Mouse (Mus musculus) brain, embryonic 14.5 days (tissue): Measurements from ENCODE around the gene Tfam. TPM values are rescaled to one million over a fixed set of nuclear protein-coding genes. Genes with fewer than 3 reads are reported as not detected.

Experiments
- DNase-seq: peaks from one replicate; pipeline ENCODE4 v3.0.0-alpha.2; 2011; ENCODE audit warnings: low read depth
- CTCF ChIP-seq: fragments of 200-500 bp; IDR thresholded peaks from 2 replicates; pipeline ENCODE4 v1.5.1; 2012; ENCODE audit warnings: inconsistent platforms, mild to moderate bottlenecking, moderate library complexity, borderline replicate concordance; ENCODE audit not compliant: insufficient read depth, insufficient read length; ENCODE audit errors: extremely low read depth
- POLR2A ChIP-seq: fragments of 200-500 bp; IDR thresholded peaks from 2 replicates; pipeline ENCODE4 v1.6.1; 2012; ENCODE audit warnings: mild to moderate bottlenecking, inconsistent platforms, borderline replicate concordance; ENCODE audit not compliant: poor library complexity, insufficient read depth, insufficient read length, severe bottlenecking; ENCODE audit errors: extremely low read depth
- polyA plus RNA-seq: library from polyadenylated mRNA; depleted of rRNA; stranded (reverse); fragments of >200 nt; gene quantifications from 2 replicates; pipeline ENCODE4 v1.2.3, GENCODE M21; 2012; rRNA removed

Tfam gene
- 19.2 and 20.4 TPM in 2 replicates for polyA plus RNA-seq

DNA sequence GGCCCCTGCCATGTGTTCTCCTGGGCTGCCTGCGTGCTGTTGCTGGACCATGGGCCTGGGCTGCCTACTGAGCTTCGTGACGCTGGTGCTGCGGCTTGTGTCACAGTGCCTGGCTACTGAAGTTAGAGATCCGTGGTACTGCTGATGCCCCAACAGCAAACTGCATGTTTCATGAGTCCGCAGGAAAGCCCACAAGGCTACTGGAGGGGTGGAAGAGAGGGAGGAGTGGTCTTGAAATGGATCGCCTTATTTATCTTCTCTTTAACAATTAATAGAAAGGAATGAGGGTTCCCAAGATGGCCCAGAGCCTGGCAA is at the start of gene Tfam:
TSS of gene Tfam (minus strand) at position 41 of the 315 bp plus-strand sequence.
- TF ChIP-seq POLR2A (no peak), CTCF (no peak)
- DNase-seq: no peak

DNA sequence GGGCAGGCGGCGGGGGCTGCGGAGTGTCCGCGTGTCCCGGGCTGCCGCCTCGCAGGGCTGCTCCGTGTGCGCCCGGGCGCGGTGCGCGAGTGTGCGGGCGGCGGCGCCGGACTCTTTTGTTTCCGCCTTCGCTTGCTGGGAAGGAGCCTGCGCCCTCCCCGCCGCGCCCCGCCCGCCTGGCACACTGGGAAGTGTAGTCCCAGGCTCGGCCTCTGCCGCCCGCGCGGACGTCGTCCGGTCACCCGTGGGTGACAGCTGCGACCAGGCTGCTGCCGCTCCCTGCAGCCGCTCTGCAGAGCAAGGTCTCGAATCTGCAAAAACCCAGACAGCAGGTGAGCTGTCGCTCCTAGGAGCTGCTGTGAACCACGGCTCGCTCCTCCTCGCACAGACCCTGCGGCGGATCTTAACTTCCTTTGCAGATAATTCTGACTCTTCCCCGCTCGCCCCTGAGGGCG is 47.1 kb upstream of the Tfam start, which contains the start of gene Ube2d1:
TSS of gene Ube2d1 (minus strand) at position 137 of the 455 bp plus-strand sequence.
- TF ChIP-seq CTCF (no peak), POLR2A (peak; percentile 99)
- peak; percentile 95 for DNase-seq

DNA sequence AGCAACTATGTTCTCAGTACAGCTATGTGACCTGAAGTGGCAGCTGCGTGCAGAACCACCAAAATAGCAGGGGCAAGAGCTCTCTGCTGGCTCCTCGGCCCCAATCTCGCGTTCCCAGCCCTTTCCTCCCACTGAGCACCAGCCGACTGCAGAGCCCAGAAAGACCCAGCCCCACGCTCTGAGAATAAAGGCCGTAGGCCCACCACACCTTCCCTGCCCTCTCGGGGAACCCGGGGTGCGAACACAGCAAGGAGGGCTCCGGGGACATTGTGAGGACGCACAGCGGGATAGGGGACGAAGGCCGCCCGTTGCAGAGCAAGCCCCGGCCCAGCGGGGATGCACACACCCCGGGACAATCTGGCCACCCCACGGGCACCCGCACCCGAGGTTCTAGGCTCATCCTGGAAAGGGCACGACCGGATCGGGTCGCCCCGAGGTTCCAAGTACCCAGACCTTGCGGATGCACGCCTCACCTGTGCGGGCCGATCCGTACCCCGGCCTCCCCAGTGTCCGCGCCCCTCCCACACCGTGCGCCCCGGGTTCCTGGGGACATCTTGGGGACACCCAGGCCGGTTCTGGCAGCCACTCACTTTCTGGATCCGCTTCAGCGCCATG is 46.5 kb upstream of the Tfam start:
- peak; percentile 74 for DNase-seq
- no peak for TF ChIP-seq POLR2A
- TF ChIP-seq CTCF: no peak

DNA sequence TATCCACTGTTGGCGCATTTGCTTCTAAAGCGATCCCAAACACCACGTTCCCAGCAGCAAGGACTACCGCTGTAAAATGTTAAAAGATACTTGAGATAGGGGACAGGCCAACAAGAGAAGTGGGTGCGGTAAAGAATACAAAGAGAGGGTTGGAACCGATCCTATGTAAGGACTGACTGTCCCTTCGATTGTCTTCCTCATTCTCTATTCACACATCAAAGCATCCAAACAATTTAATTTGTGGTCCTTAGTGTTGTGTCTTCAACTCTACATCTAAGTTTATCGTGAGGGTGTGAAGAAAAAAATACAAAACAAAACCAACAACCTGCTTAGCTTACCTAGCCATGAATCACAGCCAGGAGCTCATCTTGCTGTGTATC is 46.0 kb upstream of the Tfam start:
- no peak for DNase-seq

DNA sequence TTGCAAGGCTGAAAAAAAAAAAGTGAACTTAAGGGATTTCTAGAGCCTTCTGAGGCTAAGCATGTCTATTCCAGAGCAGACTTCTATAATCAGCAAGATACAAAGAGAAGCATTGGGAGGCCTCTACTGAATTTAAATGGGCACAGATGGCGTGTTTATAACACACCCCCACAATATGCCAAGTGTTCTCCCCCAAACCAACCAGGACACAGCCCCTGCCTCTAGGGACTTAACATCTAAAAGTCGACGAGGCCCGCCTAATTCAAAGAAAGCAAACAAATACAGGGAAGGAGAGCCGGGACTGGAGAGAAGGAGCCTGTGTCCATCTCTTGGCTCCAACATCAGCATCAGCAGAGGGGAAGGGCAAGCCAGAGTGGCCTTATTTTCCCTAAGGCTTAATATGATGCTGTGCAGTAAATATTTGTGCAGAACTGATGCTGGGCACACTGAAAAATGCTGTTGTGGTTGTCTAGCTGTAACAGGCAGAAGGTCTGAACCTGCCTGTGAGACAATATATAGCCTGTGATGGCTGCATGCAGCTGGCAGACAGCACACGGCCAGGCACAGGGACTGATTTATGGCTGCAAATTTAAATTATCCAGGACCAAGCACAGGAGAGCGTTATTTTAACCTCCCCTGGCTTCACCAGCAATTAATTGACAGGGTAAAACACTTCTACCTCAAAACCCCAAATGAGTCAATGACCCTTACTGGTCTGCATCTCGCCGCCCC is 35.1 kb upstream of the Tfam start:
- TF ChIP-seq POLR2A: no peak
- peak; percentile 81 for DNase-seq

More for the DNA sequence above, 46.0 kb upstream of the Tfam start:
- TF ChIP-seq POLR2A: no peak
- no peak for TF ChIP-seq CTCF

DNA sequence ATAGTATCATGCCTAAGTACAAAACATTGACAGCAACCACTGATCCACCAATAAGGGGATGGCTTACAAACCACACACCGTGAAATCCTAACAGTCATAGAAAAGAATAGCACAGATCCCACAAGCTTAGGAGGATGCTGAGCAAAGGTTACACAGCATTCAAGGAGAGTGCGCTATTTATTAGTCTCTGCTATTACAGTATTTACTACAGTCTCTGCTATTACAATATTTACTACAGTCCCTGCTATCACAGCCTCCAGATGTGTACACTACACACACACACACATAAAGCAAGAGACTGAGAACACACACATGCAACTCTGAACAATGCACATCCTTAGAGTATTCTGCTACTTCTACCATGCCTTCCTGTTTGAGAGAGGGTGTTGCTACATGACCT is 29.9 kb upstream of the Tfam start:
- TF ChIP-seq CTCF (no peak), POLR2A (no peak)
- no peak for DNase-seq

DNA sequence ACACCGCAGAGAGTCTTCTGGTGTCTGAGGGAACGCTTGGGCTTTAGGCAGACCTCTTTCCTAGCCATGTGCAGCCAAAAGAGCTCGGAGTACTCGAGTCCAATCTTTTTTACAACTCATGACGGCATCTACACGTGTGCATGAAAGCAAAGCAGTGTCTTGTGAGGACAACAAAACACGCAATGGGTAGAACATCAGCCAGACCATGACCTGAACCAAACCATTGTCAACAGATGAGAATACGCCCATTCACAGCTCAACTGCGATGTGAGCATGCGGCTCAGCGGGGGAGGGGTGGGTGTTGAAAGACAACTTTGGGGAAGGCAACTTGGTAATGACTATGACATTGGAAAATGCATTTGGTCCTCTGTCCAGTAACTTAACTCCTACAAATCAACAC is 29.4 kb upstream of the Tfam start:
- no peak for DNase-seq
- TF ChIP-seq CTCF (no peak), POLR2A (no peak)

DNA sequence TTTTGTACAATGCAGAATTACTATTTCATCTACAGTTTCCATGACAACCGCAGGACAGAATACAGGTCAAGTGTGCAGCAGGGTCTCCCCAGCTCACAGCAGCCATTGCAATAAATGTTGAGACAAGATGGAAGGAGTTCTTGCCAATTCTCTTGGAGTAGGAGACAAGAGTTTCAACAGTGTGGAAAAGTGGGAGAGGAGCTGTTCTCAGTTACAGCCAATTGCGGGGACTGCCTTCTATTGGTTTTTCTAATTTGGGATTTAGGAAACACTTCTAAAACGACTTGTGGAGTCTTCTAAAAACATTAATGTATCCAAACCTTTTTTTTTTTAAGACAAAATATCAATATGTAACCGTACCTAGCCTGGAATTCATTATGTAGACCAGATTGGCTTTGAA is 27.0 kb upstream of the Tfam start:
- DNase-seq: no peak
- TF ChIP-seq CTCF: no peak
- no peak for TF ChIP-seq POLR2A

- TF ChIP-seq POLR2A (no peak), CTCF (no peak)
- DNase-seq: no peak
Observed at GRCm38 (mm10) chr10:71261637-71262036, 23.6 kb upstream of the Tfam start.

GRCm38 (mm10) chr10:71258943-71259342 is 20.9 kb upstream of the Tfam start:
- no peak for DNase-seq
- no peak for TF ChIP-seq CTCF
- TF ChIP-seq POLR2A: no peak

DNA sequence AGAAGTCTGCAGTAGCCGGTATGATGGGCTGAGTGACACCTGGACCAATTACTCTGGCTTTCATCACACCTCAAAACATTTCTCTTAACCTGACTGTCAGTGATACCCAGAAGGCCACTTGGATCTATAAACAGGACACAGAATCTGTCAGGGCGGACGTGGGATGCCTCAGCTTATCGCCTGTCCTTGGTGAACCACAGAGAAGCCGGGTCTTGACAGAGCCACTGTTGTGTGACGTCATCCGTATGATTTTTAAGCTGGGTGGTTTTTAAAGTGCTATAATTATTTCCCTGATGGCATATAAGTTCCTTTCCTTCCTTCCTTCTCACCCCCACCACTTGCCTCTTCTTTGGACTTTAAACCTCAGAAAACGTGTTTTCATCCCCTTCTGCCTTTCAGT is 20.4 kb upstream of the Tfam start:
- DNase-seq: no peak
- TF ChIP-seq POLR2A: no peak
- TF ChIP-seq CTCF: no peak

GRCm38 (mm10) chr10:71253147-71253546 is 15.1 kb upstream of the Tfam start:
- TF ChIP-seq POLR2A (no peak), CTCF (no peak)
- no peak for DNase-seq

DNA sequence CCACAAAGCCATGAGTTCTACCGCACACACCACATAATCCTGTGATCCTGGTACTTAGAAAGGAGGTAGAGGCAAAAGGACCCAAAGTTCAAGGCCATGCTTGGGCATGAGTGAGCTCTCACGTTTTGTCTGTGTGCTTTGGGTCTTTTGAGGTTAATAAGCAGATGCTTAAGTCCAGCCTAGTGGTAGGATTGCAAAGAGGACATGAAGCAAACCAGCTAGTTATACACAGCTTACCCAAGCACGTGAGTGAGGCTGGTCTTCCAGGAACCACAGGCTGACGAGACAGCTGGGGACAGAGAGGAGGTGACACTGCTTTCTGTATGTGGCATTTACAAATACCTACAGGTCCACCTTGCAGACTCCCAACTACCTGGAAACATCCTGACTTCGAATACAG is 14.3 kb upstream of the Tfam start:
- TF ChIP-seq CTCF (no peak), POLR2A (no peak)

DNA sequence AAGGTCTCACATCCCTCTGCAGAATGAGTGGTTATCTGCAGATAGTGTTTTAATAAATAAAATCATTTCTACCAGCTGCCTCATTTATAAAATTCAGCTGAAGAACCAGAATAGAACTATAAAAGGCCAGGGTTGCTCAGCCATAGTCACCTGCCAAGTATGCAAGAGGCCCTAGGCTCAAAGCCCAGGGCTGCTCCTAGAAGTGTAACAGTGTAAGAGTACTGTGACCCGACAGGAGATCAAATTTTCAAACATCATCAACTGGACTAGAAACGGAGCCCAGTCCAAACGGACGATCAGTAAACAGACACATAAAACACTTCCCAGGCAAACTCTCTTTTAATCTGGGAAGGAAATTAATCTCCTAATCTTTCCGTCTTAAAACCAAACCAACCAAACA is 13.8 kb upstream of the Tfam start:
- DNase-seq: no peak
- TF ChIP-seq POLR2A: no peak
- no peak for TF ChIP-seq CTCF

More for the DNA sequence above, 14.3 kb upstream of the Tfam start:
- DNase-seq: no peak
